Mouse (Mus musculus) T-helper 17 cell (primary cell): Measurements from ENCODE around the gene Cracr2a.

Experiments used
- in situ Hi-C, 2 experiments: fragments of 300-600 bp; cut with MboI, MseI; formaldehyde crosslinking; loops; 1 replicate in 1 of 2; 2 replicates in 1 of 2; pipeline ENCODE4 v1.15.1; 2025; ENCODE audit warnings: high pct_unique_total_duplicates in 2 of 2

The Cracr2a gene

DNA sequence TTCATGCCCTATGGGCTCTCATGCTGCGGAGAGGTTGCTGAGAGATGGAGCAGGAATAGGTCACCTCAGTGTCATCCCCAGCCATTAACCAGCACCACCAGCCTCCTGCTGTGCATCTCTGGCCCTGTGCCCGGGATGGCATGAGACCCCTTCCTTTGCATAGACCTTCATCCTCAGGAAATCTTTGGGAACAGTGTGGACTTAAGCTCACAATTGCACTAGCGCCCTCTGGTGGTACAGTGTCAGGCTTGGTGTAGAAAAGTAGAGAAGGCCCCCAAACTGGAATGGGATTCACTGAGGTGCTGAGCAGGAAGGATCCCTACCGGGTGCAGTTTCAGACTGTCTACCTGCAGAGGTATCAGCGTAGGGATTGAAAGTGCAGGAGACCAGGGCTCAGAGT is 64.0 kb downstream of the Cracr2a start:
- in situ Hi-C loops = loop anchor here (5.0 to 10.0 kb wide), 2 partner anchors 78 to 80 kb away; no protein-coding TSS in a partner anchor

DNA sequence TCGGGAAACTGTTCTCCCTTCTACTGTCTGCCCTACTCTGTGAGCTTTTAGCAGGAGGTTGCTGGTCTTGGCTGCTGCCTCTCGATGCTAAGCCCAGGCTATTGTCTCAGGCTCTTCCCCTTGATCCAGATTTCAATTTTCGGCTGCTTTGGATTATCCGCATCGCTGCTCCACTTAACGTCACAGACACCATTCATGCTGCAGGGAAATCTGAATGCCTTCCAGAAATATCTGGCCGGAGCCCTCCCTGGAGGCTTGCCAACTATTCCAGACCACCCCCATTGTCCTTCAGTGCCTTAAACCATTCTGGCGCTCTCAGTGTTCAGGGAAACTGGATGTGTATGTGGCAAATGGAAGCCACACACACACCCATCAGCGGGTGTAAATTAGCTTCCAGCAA is 66.3 kb downstream of the Cracr2a start:
- in situ Hi-C loops = loop anchor here (5.0 to 10.0 kb wide), 2 partner anchors 80 to 83 kb away; no protein-coding TSS in a partner anchor

DNA sequence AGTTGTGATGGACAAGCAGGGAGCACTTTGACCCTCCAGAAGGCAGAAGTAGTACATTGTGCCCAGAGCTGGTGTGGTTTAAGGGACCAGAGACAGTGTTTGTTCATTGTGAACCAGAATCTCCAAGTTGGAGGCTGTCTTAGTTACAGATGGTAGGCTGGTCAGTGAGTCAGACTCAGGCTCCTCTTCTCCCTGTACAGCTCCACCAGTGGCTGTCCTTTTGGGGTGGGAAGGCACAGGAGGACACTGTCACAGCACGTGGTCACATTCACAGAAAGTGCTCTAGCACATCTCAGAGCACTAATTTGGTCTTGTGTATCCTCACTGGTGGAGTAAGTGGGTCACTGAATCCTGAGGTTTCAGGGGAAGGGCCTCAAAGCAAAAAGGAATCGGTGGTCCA is 68.1 kb downstream of the Cracr2a start:
- in situ Hi-C loops = loop anchor here (5.0 to 10.0 kb wide), 2 partner anchors 82 to 84 kb away; no protein-coding TSS in a partner anchor

DNA sequence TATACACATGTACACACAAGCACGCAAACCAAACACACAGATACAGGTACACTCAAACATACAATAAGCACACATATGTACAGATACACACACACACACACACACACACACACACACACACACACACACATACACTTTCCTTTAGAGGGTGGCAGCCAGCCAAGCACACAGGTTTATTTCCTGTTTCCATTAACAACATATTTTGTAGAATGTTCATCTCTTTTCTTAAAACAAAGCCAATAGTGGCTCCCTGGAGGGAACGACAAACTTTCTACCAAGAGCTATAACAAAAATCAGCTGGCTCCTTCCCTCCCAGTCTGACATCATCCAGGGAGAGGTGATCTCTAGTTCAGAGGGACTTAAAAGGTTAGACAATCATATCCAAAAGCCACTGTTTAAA is 73.7 kb downstream of the Cracr2a start:
- in situ Hi-C loops = no loop called here

DNA sequence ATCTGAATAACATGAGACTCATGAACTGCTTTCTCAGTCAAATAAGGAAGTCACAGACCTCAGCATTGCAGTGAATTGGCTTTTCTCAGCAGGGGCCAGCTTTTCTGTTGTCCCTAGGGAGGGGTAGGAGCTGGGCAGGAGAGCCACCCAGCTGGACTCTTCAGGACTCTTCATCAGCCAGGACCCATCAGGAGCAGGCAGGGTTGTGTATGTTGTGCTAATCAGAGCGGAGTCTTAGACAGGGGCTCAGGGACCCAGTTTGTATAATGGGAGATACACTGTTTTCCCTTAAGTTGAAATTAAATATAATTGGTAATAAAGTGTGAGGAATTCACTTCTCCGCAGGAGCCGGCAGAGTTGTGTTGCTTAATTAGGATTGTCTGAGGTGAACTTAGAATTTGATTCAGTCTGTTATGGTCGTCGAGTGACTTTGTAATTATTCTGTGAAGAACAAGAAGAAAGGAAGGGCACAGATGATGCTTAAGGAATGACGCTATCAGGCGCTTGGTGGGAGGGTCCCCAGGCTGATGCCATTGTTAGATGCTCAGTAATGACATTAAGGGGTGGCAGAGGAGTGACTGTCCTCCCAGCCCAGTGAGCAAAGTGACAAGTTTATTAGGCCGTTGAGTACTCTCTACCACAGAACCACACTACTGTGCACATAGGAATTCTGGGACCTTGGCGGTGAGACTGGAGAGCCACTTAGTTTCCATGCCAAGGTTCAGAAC is 74.5 kb downstream of the Cracr2a start:
- in situ Hi-C loops = no loop called here

DNA sequence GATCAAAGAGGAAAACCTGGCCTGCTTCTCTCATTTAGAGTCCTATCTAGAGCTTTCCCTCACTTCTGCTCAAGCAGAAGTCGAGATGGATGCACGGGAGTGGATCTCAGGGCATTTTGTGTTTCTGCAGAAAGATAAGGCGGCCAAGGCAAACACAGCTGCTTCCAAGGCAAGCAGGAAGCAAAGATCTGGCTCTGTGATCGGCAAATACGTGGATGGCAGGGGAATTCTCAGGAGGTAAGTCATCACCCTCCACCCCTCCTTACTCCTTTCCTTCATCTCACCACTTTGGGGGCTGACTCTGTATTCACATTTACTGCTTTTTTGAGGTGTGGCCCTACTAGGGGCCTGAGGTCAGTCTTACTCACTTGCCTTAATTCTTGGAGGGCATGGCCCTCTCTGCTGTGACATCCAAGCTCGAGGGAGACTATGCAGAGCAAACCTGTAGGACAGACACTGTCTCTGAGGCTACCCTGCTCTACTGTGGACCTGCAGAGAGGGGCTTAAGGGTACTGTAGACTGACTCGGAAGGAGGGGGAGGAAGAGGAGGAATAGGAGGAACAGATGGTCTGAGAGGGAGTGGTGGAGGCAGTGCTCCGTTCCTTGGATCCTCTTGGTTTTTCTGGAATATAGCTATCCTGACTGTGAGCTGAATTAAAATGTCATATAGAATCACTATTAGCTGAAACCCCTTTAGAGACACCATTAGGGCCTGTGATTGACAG is 80.1 kb downstream of the Cracr2a start:
- in situ Hi-C loops = no loop called here

DNA sequence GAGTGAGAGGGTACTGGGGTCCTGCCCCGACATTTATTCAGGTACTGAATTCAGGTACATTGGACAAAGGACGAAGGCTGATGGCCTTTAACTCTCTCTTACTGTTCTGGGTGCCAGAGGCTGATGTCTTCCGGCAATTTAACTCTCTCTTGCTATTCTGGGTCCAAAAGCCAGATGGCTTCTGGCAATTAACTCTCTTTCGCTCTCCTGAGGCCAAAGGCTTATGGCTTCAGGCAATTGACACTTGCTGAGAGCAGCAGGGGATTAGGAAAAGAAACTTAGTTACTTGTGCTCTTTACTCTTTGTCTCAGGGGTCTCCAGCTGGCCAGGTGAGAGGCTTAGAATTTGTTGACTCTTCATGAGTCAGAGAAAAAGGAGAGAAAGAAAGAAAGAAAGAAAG is 94.8 kb downstream of the Cracr2a start:
- in situ Hi-C loops = no loop called here

DNA sequence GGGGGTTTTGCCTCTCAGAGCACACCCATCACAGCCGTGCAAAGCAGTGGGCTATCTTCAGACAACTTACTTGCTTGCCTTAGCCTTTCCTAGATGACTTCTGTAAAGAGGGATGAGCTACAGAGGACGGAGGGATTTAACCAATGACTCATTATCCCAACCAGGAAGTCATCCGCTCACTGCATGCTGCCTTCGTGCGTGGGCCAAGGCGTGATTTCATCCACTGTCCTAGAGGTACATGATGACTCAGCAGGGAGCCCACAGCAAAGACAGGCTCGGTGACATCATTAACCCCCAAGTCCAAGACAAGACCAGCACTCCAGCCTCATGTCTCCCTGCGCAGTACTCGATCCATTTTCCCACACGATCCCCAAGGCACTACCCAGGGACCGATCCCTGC is 96.0 kb downstream of the Cracr2a start:
- in situ Hi-C loops = no loop called here

DNA sequence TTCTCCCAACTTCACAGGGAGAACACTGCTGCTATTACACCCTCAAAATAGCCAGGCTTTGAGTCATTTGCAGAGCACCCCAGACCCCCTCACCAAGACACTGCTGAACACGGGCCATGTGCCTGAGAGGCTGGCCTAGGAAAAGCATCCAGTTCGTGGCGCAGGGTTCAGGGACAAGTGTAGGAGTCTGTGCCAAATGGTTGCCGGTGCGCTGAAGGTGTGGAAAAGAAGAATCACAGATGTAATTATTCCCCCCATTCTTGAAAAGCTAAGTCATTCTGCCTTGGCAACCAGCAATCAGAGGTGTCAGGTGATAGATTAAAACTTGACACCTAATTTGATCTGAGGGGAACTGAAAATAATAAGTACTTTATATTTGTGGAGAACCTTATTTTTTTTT is 98.3 kb downstream of the Cracr2a start:
- in situ Hi-C loops = no loop called here

DNA sequence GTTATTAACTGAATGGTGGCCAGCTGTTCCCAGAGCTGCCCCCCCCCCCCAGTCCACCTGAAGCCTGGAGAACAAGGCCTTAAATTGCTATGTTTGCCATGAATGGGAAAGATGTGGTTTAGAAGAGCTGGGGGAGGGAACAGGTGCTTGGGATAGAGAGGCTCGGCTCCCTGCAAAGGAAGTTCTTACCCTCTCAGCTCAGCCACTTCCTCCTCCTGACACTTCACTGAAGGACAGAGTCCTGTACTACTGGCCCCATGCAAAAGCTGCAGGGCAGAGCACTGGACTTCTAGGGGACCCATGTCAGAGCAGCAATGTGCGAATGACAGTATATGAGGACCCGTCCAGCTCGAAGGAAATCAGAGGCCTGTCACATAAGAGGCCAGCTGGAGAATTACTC is 98.8 kb downstream of the Cracr2a start:
- in situ Hi-C loops = no loop called here

DNA sequence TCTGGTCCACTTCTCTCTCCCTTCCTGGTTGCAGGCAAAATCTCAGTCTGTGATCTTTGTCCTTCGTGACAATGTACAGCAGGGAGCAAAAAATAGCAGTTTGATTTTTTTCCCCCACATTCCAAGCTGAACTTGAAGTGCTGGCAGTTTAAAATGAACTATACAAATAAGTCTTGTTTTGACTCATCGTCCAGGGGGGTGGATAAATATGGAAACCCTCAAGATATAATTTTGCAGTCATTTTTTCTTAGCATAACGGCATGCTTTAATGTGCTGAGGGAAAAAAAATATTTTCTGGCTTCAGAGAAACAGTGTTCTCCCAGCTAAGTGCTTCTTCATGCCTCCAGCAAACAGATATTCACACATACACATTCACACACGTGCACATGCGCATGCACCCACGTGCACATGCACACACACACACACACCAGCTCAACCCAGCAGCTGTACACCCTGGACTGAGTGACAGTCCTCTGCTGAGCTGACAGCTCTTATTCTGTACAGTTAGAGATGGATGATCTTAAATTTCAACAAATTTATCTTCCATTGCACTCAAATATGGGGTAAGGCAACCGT is 100.7 kb downstream of the Cracr2a start:
- in situ Hi-C loops = no loop called here

DNA sequence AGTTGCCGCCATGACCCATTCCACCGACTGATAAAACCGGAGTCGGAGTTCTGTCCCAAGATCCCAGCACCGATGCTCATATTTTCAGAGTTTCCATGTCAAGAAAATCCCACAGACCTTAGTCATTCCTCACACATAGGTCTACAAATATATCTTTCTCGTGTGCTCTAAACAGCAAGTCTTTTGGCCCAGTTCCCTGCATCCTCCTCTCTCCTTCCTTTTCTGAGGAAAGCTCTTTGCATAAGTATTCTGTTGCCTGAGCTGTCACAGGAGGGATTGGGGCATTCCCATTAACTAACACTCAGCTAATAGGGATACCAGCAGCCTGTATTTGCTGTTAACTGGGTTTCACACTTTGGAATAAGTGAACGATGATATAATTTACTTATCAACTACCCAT is 102.1 kb downstream of the Cracr2a start:
- in situ Hi-C loops = no loop called here

DNA sequence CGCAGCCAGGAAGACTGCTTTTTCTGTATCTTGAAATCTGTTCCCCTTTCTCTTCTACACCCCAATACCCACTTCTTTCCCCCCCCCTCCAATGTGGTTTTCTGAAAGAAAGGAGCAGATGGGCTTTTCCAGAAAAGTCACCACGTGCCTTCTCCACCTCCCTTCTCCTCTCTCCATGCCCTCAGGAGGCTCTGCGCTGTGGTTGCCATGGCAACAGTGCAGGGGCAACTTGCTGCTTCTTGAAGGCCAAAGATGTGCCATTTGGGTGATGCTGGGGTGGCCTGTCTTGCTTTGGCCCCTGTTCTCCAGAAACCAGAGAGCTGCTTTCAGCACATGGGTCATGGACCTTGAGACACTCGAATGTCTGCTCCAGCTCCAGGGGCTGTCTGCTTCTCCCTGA is 108.2 kb downstream of the Cracr2a start:
- in situ Hi-C loops = no loop called here

DNA sequence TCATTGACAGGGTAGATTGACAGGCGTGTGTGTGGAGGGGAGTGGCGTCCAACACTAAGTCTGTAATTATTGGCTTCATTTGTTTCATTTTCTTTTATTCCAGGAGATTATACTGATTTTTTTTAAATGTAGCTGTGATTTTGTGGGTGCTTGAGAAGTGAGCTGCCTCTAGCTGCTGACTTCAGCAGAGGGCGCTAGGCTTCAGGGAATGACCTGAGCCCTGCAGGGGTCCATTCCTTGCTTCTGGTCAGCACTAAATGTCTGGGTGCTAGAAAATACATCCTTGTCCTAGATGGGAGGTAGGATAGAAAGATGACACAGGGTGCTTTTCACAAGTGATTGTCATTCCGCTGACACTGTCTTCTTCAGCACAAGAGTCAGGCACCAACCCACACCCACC is 108.9 kb downstream of the Cracr2a start:
- in situ Hi-C loops = no loop called here

DNA sequence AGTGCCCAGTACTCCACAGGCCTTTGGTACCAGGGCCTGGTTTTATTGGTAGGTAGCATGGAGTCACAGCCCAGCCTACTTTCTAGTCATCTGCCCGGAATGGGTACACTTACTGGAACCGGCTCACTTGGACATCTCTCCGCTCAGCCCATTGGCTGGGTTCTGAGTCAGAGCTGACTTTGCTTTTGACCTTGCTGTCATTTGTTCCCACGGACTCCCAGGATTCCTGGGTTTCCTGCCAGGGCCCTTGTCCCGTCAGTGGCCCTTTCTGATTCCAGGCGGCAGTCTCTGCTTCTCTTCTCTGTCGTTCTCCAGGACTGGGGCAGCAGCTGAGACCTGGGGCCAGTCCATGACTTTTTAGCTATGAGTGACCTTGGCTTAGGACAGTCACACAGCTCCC is 110.9 kb downstream of the Cracr2a start:
- in situ Hi-C loops = no loop called here

DNA sequence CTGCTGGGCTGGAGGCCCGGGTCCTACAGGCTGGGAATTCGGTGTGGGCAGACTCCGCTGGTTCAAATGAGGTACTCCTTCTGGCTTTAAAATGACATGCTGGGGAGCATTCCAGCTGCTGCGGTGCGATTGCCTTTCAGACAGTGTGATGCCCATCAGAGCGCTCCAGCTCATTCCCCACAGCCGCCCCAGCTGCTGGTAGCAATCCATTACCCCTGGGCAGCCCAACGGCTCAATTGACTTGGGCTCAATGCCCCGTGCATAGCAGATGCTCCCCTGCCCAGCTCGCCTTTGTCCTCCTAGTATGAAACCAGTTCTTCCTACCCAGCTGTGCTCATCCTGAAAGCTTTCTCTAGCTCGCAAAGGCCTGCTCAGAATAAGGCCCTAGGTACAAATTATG is 115.7 kb downstream of the Cracr2a start:
- in situ Hi-C loops = no loop called here

DNA sequence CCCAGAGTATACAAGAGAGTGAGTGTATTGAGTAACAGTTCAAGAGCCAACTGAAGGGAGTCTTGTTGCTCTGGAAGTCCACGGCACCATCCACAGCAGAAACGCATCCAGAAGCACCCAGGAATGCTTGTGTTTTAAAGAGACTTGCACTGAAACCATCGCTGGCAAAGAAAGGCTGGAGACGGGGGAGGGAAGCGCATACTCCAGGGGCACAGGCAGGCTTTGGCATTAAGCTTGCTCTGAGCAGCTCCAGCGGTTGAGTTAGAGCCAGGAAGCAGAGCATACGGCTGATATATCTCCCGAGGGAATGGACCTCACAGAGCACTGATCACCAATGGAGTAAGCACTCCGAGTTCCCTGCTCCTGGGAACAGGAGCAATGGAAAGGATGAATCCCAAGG is 117.2 kb downstream of the Cracr2a start:
- in situ Hi-C loops = no loop called here

DNA sequence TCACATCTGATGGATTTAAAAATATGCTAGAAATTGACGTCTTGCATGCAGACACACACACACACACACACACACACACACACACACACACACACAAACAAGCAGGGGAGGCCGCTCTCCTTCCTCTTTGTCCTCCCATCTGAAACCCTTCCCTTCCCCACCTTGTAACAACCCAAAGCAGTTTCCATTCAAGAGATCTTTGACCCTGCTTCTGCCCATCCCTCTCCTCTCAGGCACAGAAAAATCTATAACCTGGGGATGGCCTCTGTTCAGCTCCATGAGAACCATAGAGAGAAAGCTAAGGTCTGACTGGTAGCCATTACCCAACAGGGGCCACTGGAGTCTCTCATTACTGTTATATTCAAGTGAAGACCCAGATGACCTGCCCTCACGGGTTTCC is 117.9 kb downstream of the Cracr2a start:
- in situ Hi-C loops = no loop called here

DNA sequence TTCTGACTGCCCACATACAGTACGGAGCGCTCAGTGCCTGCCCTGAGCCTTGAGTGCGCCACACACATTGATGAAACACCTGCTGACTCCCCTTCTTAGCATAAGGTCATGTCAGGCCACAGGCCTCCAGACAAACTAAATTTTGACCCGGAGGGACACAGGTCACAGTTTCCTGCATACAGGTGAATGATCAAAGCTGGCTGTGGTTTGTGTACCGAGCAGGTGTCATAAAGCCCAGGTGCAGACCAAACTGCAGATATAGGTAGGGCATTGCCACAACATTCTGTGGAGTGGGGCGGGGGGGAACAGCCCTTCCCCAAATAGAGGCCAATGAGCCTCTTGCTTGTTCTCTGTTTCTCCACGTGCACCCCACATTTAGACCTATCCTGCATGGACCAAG is 119.6 kb downstream of the Cracr2a start:
- in situ Hi-C loops = no loop called here

DNA sequence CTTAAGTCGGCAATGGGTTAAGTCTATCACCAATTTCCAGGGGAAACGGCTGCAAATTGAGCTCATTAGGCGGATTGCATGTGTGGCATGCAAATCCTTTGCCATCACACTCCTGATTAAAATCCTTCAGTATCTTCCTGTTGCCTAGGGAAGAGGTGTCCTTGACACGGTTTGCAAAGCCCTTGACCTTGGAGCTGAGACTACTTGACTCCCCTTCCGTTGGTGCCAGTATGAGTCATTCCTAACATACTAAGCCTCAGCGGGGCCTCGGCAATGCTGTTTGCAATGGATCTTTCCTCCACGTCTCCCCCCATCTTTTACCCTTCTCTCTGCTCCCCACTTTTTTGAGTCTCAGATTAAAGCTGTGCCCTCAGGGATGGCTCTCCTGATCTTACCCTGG is 122.4 kb downstream of the Cracr2a start:
- in situ Hi-C loops = no loop called here

DNA sequence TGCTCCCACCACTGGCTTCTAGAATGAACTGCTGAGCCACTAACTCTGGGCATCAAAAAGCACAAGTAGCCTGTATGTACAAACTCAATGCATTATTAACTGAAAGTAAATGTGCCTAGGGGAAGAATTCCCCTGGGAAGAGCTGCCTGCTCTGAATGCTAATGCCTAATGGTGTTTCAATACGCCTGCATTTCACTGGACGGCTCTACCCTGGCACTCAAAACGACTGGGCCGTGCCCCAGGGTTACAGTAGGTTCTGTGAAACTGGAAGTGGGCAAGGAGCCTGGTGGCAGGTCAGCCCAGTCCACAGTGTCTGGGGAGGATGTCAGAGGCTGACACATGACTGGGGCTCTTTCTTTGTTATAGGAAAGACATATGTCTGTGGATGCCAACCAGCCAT is 123.8 kb downstream of the Cracr2a start:
- in situ Hi-C loops = no loop called here

DNA sequence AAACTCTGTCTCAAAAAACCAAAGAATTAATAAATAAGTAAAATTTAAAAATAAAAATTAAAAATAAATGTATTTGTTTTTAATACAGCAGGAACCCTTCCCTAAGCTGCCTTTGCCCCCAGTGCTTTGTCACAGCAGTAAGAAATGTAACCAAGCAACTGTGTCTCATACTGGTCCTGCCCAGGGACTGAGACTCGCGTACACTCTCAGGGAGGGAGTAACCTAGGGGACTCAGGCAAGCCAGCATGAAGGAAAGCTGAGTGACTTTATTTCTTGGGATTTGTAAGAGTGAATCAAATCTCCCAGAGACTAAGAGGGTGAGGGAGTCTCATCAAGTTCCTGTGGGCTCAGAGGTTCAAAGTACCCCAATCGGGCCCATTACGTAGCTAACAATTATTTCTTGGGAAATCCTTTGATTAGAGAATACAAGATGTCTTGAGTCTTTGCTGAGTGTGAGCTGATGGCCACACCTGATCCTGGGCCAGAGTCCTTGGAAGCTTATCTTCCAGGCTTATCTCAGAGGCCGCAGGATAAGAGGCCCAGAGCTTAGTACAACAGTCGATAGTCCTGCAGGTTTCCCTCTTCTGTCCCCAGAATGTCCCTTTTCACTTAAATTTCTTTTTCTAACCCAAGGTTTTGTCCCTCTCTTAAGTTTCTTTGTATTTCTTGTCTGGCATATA is 126.2 kb downstream of the Cracr2a start:
- in situ Hi-C loops = no loop called here
